Mouse (Mus musculus) cerebellum, postnatal 14 days (tissue): Measurements from ENCODE around the gene Polr1d.

Experiments
- DNase-seq, 2 experiments: peaks; one replicate each; pipeline ENCODE4 v3.0.0; 2021; ENCODE audit warnings: mixed read lengths in 2 of 2

Polr1d gene

GRCm38 (mm10) chr5:147076799-147077165 lies at the start of gene Polr1d:
TSS of gene Polr1d (plus strand) at chr5:147077050.
- no peak for DNase-seq

GRCm38 (mm10) chr5:147031281-147031680 lies 45.6 kb upstream of the Polr1d start:
- DNase-seq, result no peak

GRCm38 (mm10) chr5:147033155-147033554 lies 43.7 kb upstream of the Polr1d start:
- DNase-seq, result no peak

- DNase-seq, result no peak
Measured at GRCm38 (mm10) chr5:147034283-147034682, 42.6 kb upstream of the Polr1d start.

- DNase-seq, result no peak
Measured at GRCm38 (mm10) chr5:147035301-147035700, 41.5 kb upstream of the Polr1d start.

GRCm38 (mm10) chr5:147036028-147036427 lies 40.8 kb upstream of the Polr1d start:
- DNase-seq, result no peak

- DNase-seq, result no peak
Measured at GRCm38 (mm10) chr5:147036661-147037060, 40.2 kb upstream of the Polr1d start.

- DNase-seq, result no peak
Measured at GRCm38 (mm10) chr5:147037601-147038000, 39.2 kb upstream of the Polr1d start.

- no peak for DNase-seq
Measured at GRCm38 (mm10) chr5:147039394-147039793, 37.5 kb upstream of the Polr1d start.

- DNase-seq, result no peak
Measured at GRCm38 (mm10) chr5:147041965-147042937, 34.6 kb upstream of the Polr1d start.

- DNase-seq, result no peak
Measured at GRCm38 (mm10) chr5:147043240-147043844, 33.5 kb upstream of the Polr1d start.

GRCm38 (mm10) chr5:147045311-147045710 lies 31.5 kb upstream of the Polr1d start:
- peak in 1 of 2 experiments; percentile 42 for DNase-seq

- no peak for DNase-seq
Measured at GRCm38 (mm10) chr5:147045929-147046328, 30.9 kb upstream of the Polr1d start.

- no peak for DNase-seq
Measured at GRCm38 (mm10) chr5:147049544-147050209, 27.2 kb upstream of the Polr1d start.

- no peak for DNase-seq
Measured at GRCm38 (mm10) chr5:147050816-147051499, 25.9 kb upstream of the Polr1d start.

GRCm38 (mm10) chr5:147051500-147052308 lies 25.1 kb upstream of the Polr1d start:
- no peak for DNase-seq

GRCm38 (mm10) chr5:147052309-147052558 lies 24.6 kb upstream of the Polr1d start:
- no peak for DNase-seq

- DNase-seq, result no peak
Measured at GRCm38 (mm10) chr5:147053071-147053470, 23.8 kb upstream of the Polr1d start.

- no peak for DNase-seq
Measured at GRCm38 (mm10) chr5:147053481-147053880, 23.4 kb upstream of the Polr1d start.

GRCm38 (mm10) chr5:147054328-147054727 lies 22.5 kb upstream of the Polr1d start:
- DNase-seq, result peak in 1 of 2 experiments; percentile 47

- no peak for DNase-seq
Measured at GRCm38 (mm10) chr5:147054747-147055270, 22.0 kb upstream of the Polr1d start.
